Mouse (Mus musculus): ENCODE data around the gene Ankle2. TPM values are rescaled to one million over a fixed set of nuclear protein-coding genes. Genes with fewer than 3 reads are reported as not detected.

Ankle2 gene
- total and polyA plus RNA-seq, 3 experiments: 33.2 to 35.7 (median 35.3) TPM

GRCm38 (mm10) chr5:110285770-110286445, 55.1 kb downstream of the Ankle2 start, which contains the start of the genes Pxmp2 and Pole (continued):
- TF ChIP-seq MEF2A (IDR thresholded peaks at IDR 0.05; ENCODE audit: borderline replicate concordance, low read depth, low read length) (no peak), ZC3H11A (IDR thresholded peaks at IDR 0.05; ENCODE audit: low read depth, low read length) (no peak), ZMIZ1 (IDR thresholded peaks at IDR 0.05; ENCODE audit: low read depth, low read length) (peak; percentile 86), SMC3 (IDR thresholded peaks at IDR 0.05; ENCODE audit: low read depth, low read length) (no peak), UBTF (IDR thresholded peaks at IDR 0.05; ENCODE audit: low read depth, low read length) (peak; percentile 67), HCFC1 (IDR thresholded peaks at IDR 0.05; ENCODE audit: low read depth, low read length) (peak; percentile 61), TBP (conservative IDR thresholded peaks at IDR 0.05; ENCODE audit: low read depth, low read length) (no peak), USF1 (IDR thresholded peaks at IDR 0.05; ENCODE audit: low read depth, low read length) (no peak), KAT2A (IDR thresholded peaks at IDR 0.05; ENCODE audit: insufficient replicate concordance, low read length) (0 out of 2 replicates have a peak, but pooled peaks have one; percentile 61), POLR2A (IDR thresholded peaks at IDR 0.05; ENCODE audit: low read depth, low read length) (peak; percentile 94), ZKSCAN1 (IDR thresholded peaks at IDR 0.05; ENCODE audit: borderline replicate concordance, low read depth, low read length) (no peak), MAZ (IDR thresholded peaks at IDR 0.05; ENCODE audit: low read depth, low read length) (no peak)

DNA sequence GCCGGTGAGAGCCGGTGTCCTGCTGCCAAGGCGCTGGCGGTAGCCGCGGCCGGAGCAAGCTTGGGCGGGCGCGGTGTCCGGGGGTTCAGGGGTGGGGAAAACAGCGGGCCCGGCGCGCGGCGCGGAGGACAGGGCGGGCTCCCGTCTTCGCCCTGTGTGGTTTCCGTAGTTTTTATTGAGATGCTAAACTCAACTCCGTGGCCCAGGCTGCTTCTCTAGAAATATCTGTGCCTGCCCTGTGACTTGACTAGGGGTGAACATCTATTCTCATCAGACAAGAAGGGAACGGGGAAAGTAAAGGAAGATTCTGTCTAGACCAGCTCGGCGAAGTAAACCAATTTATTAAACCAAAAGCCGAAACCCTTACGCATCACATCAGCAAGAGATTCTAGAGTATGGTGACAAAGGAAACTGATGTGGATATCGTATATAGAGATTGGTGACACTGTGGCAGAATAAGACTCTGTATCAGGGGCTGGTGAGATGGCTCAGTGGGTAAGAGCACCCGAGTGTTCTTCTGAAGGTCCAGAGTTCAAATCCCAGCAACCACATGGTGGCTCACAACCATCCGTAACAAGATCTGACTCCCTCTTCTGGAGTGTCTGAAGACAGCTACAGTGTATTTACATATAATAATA, 55.8 kb downstream of the Ankle2 start:
- H3K27ac ChIP-seq (ENCODE audit: insufficient read depth, low read depth): peak overlapping the region; percentile 62

DNA sequence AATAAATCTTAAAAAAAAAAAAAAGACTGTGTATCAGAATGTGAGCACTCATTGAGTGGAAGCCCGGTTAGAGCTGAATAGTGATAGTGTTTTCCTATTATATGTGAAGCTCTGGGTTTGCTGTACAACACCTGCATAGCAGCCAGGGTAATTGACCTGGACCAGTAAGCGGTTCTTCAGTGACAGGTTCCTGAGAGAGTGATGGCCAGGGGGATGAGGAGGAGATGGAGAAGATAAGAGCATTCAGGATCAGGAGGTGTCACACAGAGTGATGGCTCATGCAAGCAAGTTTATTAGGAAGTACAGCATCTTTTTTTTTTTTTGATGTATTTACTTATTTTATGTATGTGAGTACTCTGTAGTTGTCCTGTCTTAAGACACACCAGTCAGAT, 56.3 kb downstream of the Ankle2 start:
- H3K27ac ChIP-seq (ENCODE audit: insufficient read depth, low read depth): no peak overlapping the region
- in situ Hi-C loops (cut with MboI; ENCODE audit: low pct_ligation_motif_present, low pct_unique_long_range_greater_than_20kb, low sequenced_read_pairs) (no loop called here), dilution Hi-C loops (cut with MboI; ENCODE audit: extremely low pct_ligation_motif_present, extremely low pct_unique_long_range_greater_than_20kb, low sequenced_read_pairs) (no loop called here)
- no peaks in the 10 kb centered on the region for H3K9me3 ChIP-seq (replicated peaks; ENCODE audit: low read length)
- peaks cover 10% of the 10 kb centered on the region for H3K27me3 ChIP-seq (replicated peaks)
- peak; percentile 43 for DNase-seq (ENCODE audit: extremely low read depth)
- TF ChIP-seq TCF12 (IDR thresholded peaks at IDR 0.05; ENCODE audit: low read depth, low read length): no peak
- TF ChIP-seq ZNF384 (IDR thresholded peaks at IDR 0.05; ENCODE audit: low read depth, low read length): 0 out of 2 replicates have a peak, but pooled peaks have one; percentile 7
- peak overlapping the region; percentile 94 for H3K9ac ChIP-seq (ENCODE audit: insufficient read depth, low read depth)
- H3K36me3 ChIP-seq (replicated peaks in 1 of 2; ENCODE audit: control insufficient read depth in 1 of 2, insufficient read depth in 1 of 2, low read length in 1 of 2): peaks cover 22 to 37% of the 10 kb centered on the region in 2 experiments
- peak overlapping the region; percentile 96 for H3K4me2 ChIP-seq (ENCODE audit: insufficient read depth, low read depth, poor library complexity, severe bottlenecking)
- H3K4me1 ChIP-seq (ENCODE audit: control insufficient read depth in 1 of 2, insufficient read depth in 2 of 2): peaks cover 8 to 33% of the 10 kb centered on the region in 2 experiments
- H3K79me2 ChIP-seq (replicated peaks; ENCODE audit: control insufficient read depth, extremely low read depth, insufficient read depth, poor library complexity, severe bottlenecking): peaks cover 11% of the 10 kb centered on the region
- H3K4me3 ChIP-seq (replicated peaks in 1 of 3; ENCODE audit: low read depth in 2 of 3, low read length in 2 of 3, poor library complexity in 1 of 3): peak overlapping the region; percentile 22 to 48 (median 24)

More for the DNA sequence above, 55.8 kb downstream of the Ankle2 start:
- Histone ChIP-seq H3K36me3 (replicated peaks in 1 of 2; ENCODE audit: control insufficient read depth in 1 of 2, insufficient read depth in 1 of 2, low read length in 1 of 2) (peaks cover 18 to 32% of the 10 kb centered on the region in 2 experiments), H3K4me3 (replicated peaks in 1 of 3; ENCODE audit: low read depth in 2 of 3, low read length in 2 of 3, poor library complexity in 1 of 3) (peak overlapping the region; percentile 73 to 95 (median 74)), H3K9ac (ENCODE audit: insufficient read depth, low read depth) (peak overlapping the region; percentile 94), H3K79me2 (replicated peaks; ENCODE audit: control insufficient read depth, extremely low read depth, insufficient read depth, poor library complexity, severe bottlenecking) (peaks cover 11% of the 10 kb centered on the region), H3K4me1 (ENCODE audit: control insufficient read depth in 1 of 2, insufficient read depth in 2 of 2) (peaks cover 8 to 33% of the 10 kb centered on the region in 2 experiments), H3K9me3 (replicated peaks; ENCODE audit: low read length) (no peaks in the 10 kb centered on the region), H3K27me3 (replicated peaks) (peaks cover 10% of the 10 kb centered on the region), H3K4me2 (ENCODE audit: insufficient read depth, low read depth, poor library complexity, severe bottlenecking) (peak overlapping the region; percentile 51; the same call in 1 of the 2 replicates)
- TF ChIP-seq HCFC1 (IDR thresholded peaks at IDR 0.05; ENCODE audit: low read depth, low read length) (no peak; the same call in none of the 2 replicates), MAZ (IDR thresholded peaks at IDR 0.05; ENCODE audit: low read depth, low read length) (no peak), MYC (IDR thresholded peaks at IDR 0.05; ENCODE audit: low read depth, low read length) (0 out of 2 replicates have a peak, but pooled peaks have one; percentile 6), SIN3A (IDR thresholded peaks at IDR 0.05; ENCODE audit: low read length) (peak; percentile 47; the same call in 1 of the 2 replicates), TBP (conservative IDR thresholded peaks at IDR 0.05; ENCODE audit: low read depth, low read length) (peak; percentile 92), MXI1 (IDR thresholded peaks at IDR 0.05; ENCODE audit: low read depth, low read length) (peak; percentile 54), E2F4 (IDR thresholded peaks at IDR 0.05; ENCODE audit: insufficient replicate concordance, low read depth, low read length) (peak; percentile 65; the same call in 1 of the 2 replicates), SMC3 (IDR thresholded peaks at IDR 0.05; ENCODE audit: low read depth, low read length) (no peak)
- in situ Hi-C loops (cut with MboI; ENCODE audit: low pct_ligation_motif_present, low pct_unique_long_range_greater_than_20kb, low sequenced_read_pairs) (no loop called here), dilution Hi-C loops (cut with MboI; ENCODE audit: extremely low pct_ligation_motif_present, extremely low pct_unique_long_range_greater_than_20kb, low sequenced_read_pairs) (no loop called here)
- DNase-seq (ENCODE audit: extremely low read depth): peak; percentile 35
